Mouse (Mus musculus) G1E (cell line): Measurements from ENCODE around the gene Camk1. TPM values are rescaled to one million over a fixed set of nuclear protein-coding genes. Genes with fewer than 3 reads are reported as not detected.

Source experiments
- ATAC-seq: 2 replicates; pipeline ENCODE4 v1.8.0; 2016; ENCODE audit warnings: mild to moderate bottlenecking; ENCODE audit not compliant: insufficient number of reproducible peaks, poor library complexity, low FRiP score, severe bottlenecking; ENCODE audit errors: extremely low read depth
- DNase-seq: peaks from one replicate; pipeline ENCODE4 v3.0.0; 2012; ENCODE audit warnings: low spot score
- H3K27me3 ChIP-seq: 2 replicates; pipeline ENCODE4 v1.6.1; 2012; ENCODE audit warnings: mild to moderate bottlenecking, low read length, inconsistent platforms; ENCODE audit not compliant: insufficient read depth
- H3K36me3 ChIP-seq: replicated peaks from 2 replicates; pipeline ENCODE3; 2012; ENCODE audit warnings: mild to moderate bottlenecking, inconsistent platforms
- H3K4me1 ChIP-seq: 2 replicates; pipeline ENCODE4 v1.6.1; 2012; ENCODE audit warnings: low read depth, low read length, inconsistent platforms, mixed read lengths; ENCODE audit not compliant: insufficient read depth
- H3K4me3 ChIP-seq: 2 replicates; pipeline ENCODE4 v1.5.1; 2012; ENCODE audit warnings: low read depth, mild to moderate bottlenecking, inconsistent platforms, low read length, moderate library complexity, mixed read lengths
- H3K9me3 ChIP-seq: replicated peaks from 2 replicates; pipeline ENCODE4 v1.6.1; 2012; ENCODE audit warnings: inconsistent platforms
- CTCF ChIP-seq: IDR thresholded peaks from 2 replicates; pipeline ENCODE4 v1.5.1; 2012; ENCODE audit warnings: low read depth, low read length, inconsistent platforms, mixed read lengths
- GATA1 ChIP-seq: IDR thresholded peaks from 2 replicates; pipeline ENCODE4 v1.6.1; 2012; ENCODE audit warnings: borderline replicate concordance, low read length, inconsistent platforms, mixed read lengths
- GATA2 ChIP-seq: IDR thresholded peaks from 2 replicates; pipeline ENCODE4 v1.6.1; 2012; ENCODE audit warnings: low read depth, low read length, inconsistent platforms, borderline replicate concordance
- POLR2AphosphoS5 ChIP-seq: IDR thresholded peaks from 2 replicates; pipeline ENCODE4 v1.6.1; 2012; ENCODE audit warnings: low read depth, low read length, inconsistent platforms; ENCODE audit not compliant: insufficient replicate concordance
- TAL1 ChIP-seq: conservative IDR thresholded peaks from 2 replicates; pipeline ENCODE4 v1.6.1; 2012; ENCODE audit warnings: low read depth, low read length, inconsistent platforms, mixed read lengths
- polyA plus RNA-seq: library from polyadenylated mRNA; stranded (reverse); fragments of >175 nt; gene quantifications from 2 replicates; pipeline ENCODE4 v1.2.3, GENCODE M21; 2012
- total RNA-seq, 2 experiments: library from RNA; stranded (forward) in 1 of 2; stranded (reverse) in 1 of 2; fragments of 200-1000 nt in 1 of 2; fragments of >200 nt in 1 of 2; fragmentation: Nextera tagmentation in 1 of 2; gene quantifications; 2 replicates each; pipeline ENCODE4 v1.2.3; 2014 to 2017

Gene Camk1
- 0.98 TPM in 1 of 2 replicates, not detected in the other for total RNA-seq (2014; fragmentation: Nextera tagmentation)
- 0.82 and 1.2 TPM in 2 replicates for total RNA-seq (2017)
- 0.07 and 0.10 TPM in 2 replicates for polyA plus RNA-seq

- ATAC-seq = no peak
Observed at GRCm38 (mm10) chr6:113343177-113344092, at the start of gene Camk1. Camk1 (minus strand) TSS chr6:113343984.

GRCm38 (mm10) chr6:113392387-113393071 lies 48.7 kb upstream of the Camk1 start:
- ATAC-seq (no peak), DNase-seq (no peak)
- H3K36me3 ChIP-seq = peaks cover 100% of the 10 kb centered on the region
- peaks cover 6% of the 10 kb centered on the region for H3K9me3 ChIP-seq
- TF ChIP-seq TAL1 (no peak), CTCF (no peak), POLR2AphosphoS5 (no peak)
- peaks cover 1% of the 10 kb centered on the region; the same call in 1 of the 2 replicates for H3K4me1 ChIP-seq
- H3K4me3 ChIP-seq = no peak overlapping the region
- no peaks in the 10 kb centered on the region for H3K27me3 ChIP-seq

More at GRCm38 (mm10) chr6:113343177-113344092, at the start of gene Camk1:
- TF ChIP-seq GATA1 (no peak), POLR2AphosphoS5 (no peak), GATA2 (no peak), TAL1 (no peak), CTCF (no peak)
- Histone ChIP-seq H3K4me1 (no peaks in the 10 kb centered on the region), H3K9me3 (no peaks in the 10 kb centered on the region), H3K36me3 (no peaks in the 10 kb centered on the region), H3K27me3 (peaks cover 54% of the 10 kb centered on the region), H3K4me3 (no peak within 1 kb of the TSS)
- DNase-seq = no peak

- Histone ChIP-seq H3K4me3 (no peak overlapping the region), H3K27me3 (no peaks in the 10 kb centered on the region), H3K4me1 (peaks cover 2% of the 10 kb centered on the region; the same call in 1 of the 2 replicates), H3K9me3 (peaks cover 6% of the 10 kb centered on the region), H3K36me3 (peaks cover 100% of the 10 kb centered on the region)
- TF ChIP-seq GATA1 = no peak
- TF ChIP-seq GATA2 = no peak
- TF ChIP-seq CTCF = no peak
- TF ChIP-seq TAL1 = no peak
- no peak for TF ChIP-seq POLR2AphosphoS5
- ATAC-seq (no peak), DNase-seq (no peak)
Observed at GRCm38 (mm10) chr6:113392015-113392386, 48.2 kb upstream of the Camk1 start.

- H3K4me1 ChIP-seq = peaks cover 2% of the 10 kb centered on the region
- TF ChIP-seq TAL1 (no peak), GATA2 (no peak), POLR2AphosphoS5 (no peak), GATA1 (no peak), CTCF (no peak)
- ATAC-seq = no peak
- no peaks in the 10 kb centered on the region for H3K27me3 ChIP-seq
- H3K4me3 ChIP-seq = no peak overlapping the region
- no peak for DNase-seq
- H3K36me3 ChIP-seq = peaks cover 99% of the 10 kb centered on the region
- peaks cover 6% of the 10 kb centered on the region for H3K9me3 ChIP-seq
Observed at GRCm38 (mm10) chr6:113390715-113391114, 46.9 kb upstream of the Camk1 start.

GRCm38 (mm10) chr6:113388960-113389359 lies 45.2 kb upstream of the Camk1 start, which contains the start of gene Ttll3:
Ttll3 (plus strand) TSS chr6:113389260.
- Histone ChIP-seq H3K9me3 (peaks cover 6% of the 10 kb centered on the region), H3K4me1 (peaks cover 6% of the 10 kb centered on the region), H3K4me3 (no peak within 1 kb of the TSS), H3K36me3 (peaks cover 98% of the 10 kb centered on the region), H3K27me3 (no peaks in the 10 kb centered on the region)
- ATAC-seq = no peak
- no peak for DNase-seq
- TF ChIP-seq CTCF (no peak), GATA2 (no peak), POLR2AphosphoS5 (no peak), TAL1 (no peak), GATA1 (no peak)

- Histone ChIP-seq H3K36me3 (peaks cover 98% of the 10 kb centered on the region), H3K4me3 (no peak overlapping the region), H3K4me1 (peaks cover 13% of the 10 kb centered on the region; the same call in 1 of the 2 replicates), H3K27me3 (no peaks in the 10 kb centered on the region), H3K9me3 (no peaks in the 10 kb centered on the region)
- no peak for DNase-seq
- no peak for ATAC-seq
- TF ChIP-seq CTCF (no peak), TAL1 (no peak), GATA1 (no peak), GATA2 (no peak), POLR2AphosphoS5 (no peak)
Observed at GRCm38 (mm10) chr6:113386025-113386424, 42.2 kb upstream of the Camk1 start.
